8 mouse cellular contexts compared by ENCODE assay signal in the genomic region with DNA sequence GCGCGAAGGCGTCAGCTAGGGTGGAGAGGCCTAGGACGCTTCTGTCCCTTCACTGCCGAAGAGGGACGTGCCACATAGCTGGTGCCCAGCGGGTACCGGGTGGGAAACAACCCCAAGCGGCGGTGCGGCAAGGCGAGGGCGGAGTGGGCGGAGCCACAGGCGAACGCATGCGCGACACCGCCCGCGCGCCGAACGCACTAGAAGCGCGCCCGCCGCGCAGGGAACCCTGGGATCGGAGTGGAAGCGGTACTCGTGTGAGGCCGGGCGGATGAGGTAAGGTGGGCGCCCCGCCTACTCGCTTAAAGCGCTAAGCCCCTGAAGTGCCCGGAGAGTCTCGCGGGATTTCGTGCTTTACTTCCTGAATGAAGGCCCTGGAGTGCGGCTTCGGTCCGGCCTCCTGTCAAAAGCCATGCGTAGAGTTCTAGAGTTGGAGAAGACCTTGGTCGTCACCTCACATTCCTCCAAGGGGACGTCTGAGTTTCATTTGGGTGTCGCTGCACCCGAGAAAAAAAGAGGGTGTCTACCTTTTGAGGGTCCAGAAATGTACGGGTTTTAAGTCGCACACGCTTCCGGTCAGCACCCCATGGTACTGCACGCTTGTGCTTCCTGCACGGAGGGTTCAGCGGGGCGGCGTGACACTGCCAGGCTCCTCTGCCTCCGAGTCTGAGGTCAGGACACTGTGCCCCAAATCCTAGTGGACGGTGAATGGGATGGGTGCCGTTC. TPM values are rescaled to one million over a fixed set of nuclear protein-coding genes. Genes with fewer than 3 reads are reported as not detected.
DNase-seq lines count a peak whose midpoint lies in the region; ATAC-seq and TF ChIP-seq lines count a peak whose summit lies in the region.

Gene Nupl1, minus strand, starts transcription at position 151 of the 723 bp plus-strand sequence.
Gene Gm49336, minus strand, starts transcription at position 227 of the 723 bp plus-strand sequence.

- peak within 1 kb of the TSS; percentile 72 for H3K4me3 ChIP-seq in embryonic facial prominence, embryonic 13.5 days
- peak within 1 kb of the TSS; percentile 79 for H3K4me3 ChIP-seq in kidney, adult 2 months (ENCODE audit: insufficient read depth, low read depth, low read length)
- H3K4me3 ChIP-seq in limb, embryonic 12.5 days (replicated peaks), result peak within 1 kb of the TSS; percentile 94
- peak within 1 kb of the TSS; percentile 67 for H3K4me3 ChIP-seq in midbrain, embryonic 15.5 days
- H3K4me3 ChIP-seq in spleen, adult 2 months (ENCODE audit: extremely low read depth, insufficient read depth, insufficient read length), result peak within 1 kb of the TSS; percentile 76

- H3K9me3 ChIP-seq in embryonic facial prominence, embryonic 13.5 days, result no peaks in the 10 kb centered on the region
- no peaks in the 10 kb centered on the region for H3K9me3 ChIP-seq in limb, embryonic 12.5 days
- H3K9me3 ChIP-seq in midbrain, embryonic 15.5 days, result no peaks in the 10 kb centered on the region

- H3K4me1 ChIP-seq in embryonic facial prominence, embryonic 13.5 days, result peaks cover 29% of the 10 kb centered on the region
- H3K4me1 ChIP-seq in kidney, adult 2 months (ENCODE audit: control insufficient read depth, insufficient read depth, low read length), result peaks cover 4% of the 10 kb centered on the region; the same call in 1 of the 2 replicates
- peaks cover 20% of the 10 kb centered on the region for H3K4me1 ChIP-seq in limb, embryonic 12.5 days (replicated peaks)
- H3K4me1 ChIP-seq in midbrain, embryonic 15.5 days, result peaks cover 27% of the 10 kb centered on the region
- H3K4me1 ChIP-seq in spleen, adult 2 months (ENCODE audit: control insufficient read depth, insufficient read depth, insufficient read length), result peaks cover 10% of the 10 kb centered on the region

- no peaks in the 10 kb centered on the region for H3K27me3 ChIP-seq in embryonic facial prominence, embryonic 13.5 days
- H3K27me3 ChIP-seq in kidney, adult 2 months (replicated peaks; ENCODE audit: control insufficient read depth, insufficient read depth, low read length), result no peaks in the 10 kb centered on the region
- no peaks in the 10 kb centered on the region for H3K27me3 ChIP-seq in limb, embryonic 12.5 days
- no peaks in the 10 kb centered on the region for H3K27me3 ChIP-seq in midbrain, embryonic 15.5 days (replicated peaks)
- no peaks in the 10 kb centered on the region for H3K27me3 ChIP-seq in spleen, adult 2 months (ENCODE audit: control insufficient read depth, insufficient read depth, low read length)

- H3K36me3 ChIP-seq in embryonic facial prominence, embryonic 13.5 days, result no peaks in the 10 kb centered on the region
- H3K36me3 ChIP-seq in kidney, adult 2 months (ENCODE audit: control insufficient read depth, insufficient read depth, low read length), result no peaks in the 10 kb centered on the region
- no peaks in the 10 kb centered on the region; the same call in 1 of the 2 replicates for H3K36me3 ChIP-seq in limb, embryonic 12.5 days
- H3K36me3 ChIP-seq in midbrain, embryonic 15.5 days (replicated peaks), result no peaks in the 10 kb centered on the region
- no peaks in the 10 kb centered on the region; the same call in 1 of the 2 replicates for H3K36me3 ChIP-seq in spleen, adult 2 months (ENCODE audit: control insufficient read depth, insufficient read depth, low read length)

- peak within 1 kb of the TSS; percentile 90 for H3K27ac ChIP-seq in embryonic facial prominence, embryonic 13.5 days
- peak within 1 kb of the TSS; percentile 69 for H3K27ac ChIP-seq in kidney, adult 2 months (ENCODE audit: insufficient read depth, low read depth, low read length)
- peak within 1 kb of the TSS; percentile 87 for H3K27ac ChIP-seq in limb, embryonic 12.5 days
- peak within 1 kb of the TSS; percentile 89 for H3K27ac ChIP-seq in midbrain, embryonic 15.5 days
- H3K27ac ChIP-seq in spleen, adult 2 months (ENCODE audit: insufficient read depth, low read length), result peak within 1 kb of the TSS; percentile 90

- WGBS in embryonic facial prominence, embryonic 13.5 days, result under 1% methylated on average over 62 of the region's 62 CpGs
- under 1% methylated on average over 62 of the region's 62 CpGs for WGBS in kidney, adult 2 months
- under 1% methylated on average over 62 of the region's 62 CpGs for WGBS in limb, embryonic 12.5 days
- WGBS in midbrain, embryonic 15.5 days, result under 1% methylated on average over 62 of the region's 62 CpGs
- WGBS in spleen, adult 2 months, result under 1% methylated on average over 62 of the region's 62 CpGs

- DNase-seq in 3134 (ENCODE audit: extremely low read depth, insufficient read length, low spot score), result peak; percentile 96
- peak; percentile 99 for DNase-seq in adrenal gland, postnatal 36 days
- peak; percentile 98 to 99 for DNase-seq in heart, adult 18-20 months
- DNase-seq in kidney, adult 2 months, result peak; percentile 99
- DNase-seq in spleen, adult 2 months (ENCODE audit: low read depth in 1 of 2, low spot score in 2 of 2), result peak; percentile 99

- no peak for TF ChIP-seq CTCF in kidney, adult 2 months (conservative IDR thresholded peaks at IDR 0.05; ENCODE audit: insufficient read depth, insufficient read length, low read depth, low read length)
- TF ChIP-seq CTCF in spleen, adult 2 months (IDR thresholded peaks at IDR 0.05; ENCODE audit: extremely low read depth, insufficient read depth, insufficient read length, insufficient replicate concordance), result no peak

- H3K9ac ChIP-seq in embryonic facial prominence, embryonic 13.5 days, result peak within 1 kb of the TSS; percentile 93
- peak within 1 kb of the TSS; percentile 92 for H3K9ac ChIP-seq in limb, embryonic 12.5 days (replicated peaks)
- peak within 1 kb of the TSS; percentile 96 for H3K9ac ChIP-seq in midbrain, embryonic 15.5 days

- ATAC-seq in embryonic facial prominence, embryonic 13.5 days (ENCODE audit: insufficient number of reproducible peaks, insufficient read depth, low FRiP score, low TSS enrichment, low read depth), result peak; percentile 99
- peak; percentile 99 for ATAC-seq in limb, embryonic 12.5 days (ENCODE audit: insufficient number of reproducible peaks, insufficient read depth, low FRiP score, low TSS enrichment, low read depth)
- peak; percentile 100 for ATAC-seq in midbrain, embryonic 15.5 days (replicated peaks)

- peak; percentile 62 for TF ChIP-seq POLR2A in kidney, adult 2 months (IDR thresholded peaks at IDR 0.05; ENCODE audit: low read depth, low read length)
- TF ChIP-seq POLR2A in spleen, adult 2 months (IDR thresholded peaks at IDR 0.05; ENCODE audit: low read depth, low read length), result peak; percentile 91

- peak within 1 kb of the TSS; percentile 82 for H3K4me2 ChIP-seq in embryonic facial prominence, embryonic 13.5 days
- H3K4me2 ChIP-seq in limb, embryonic 12.5 days, result peak within 1 kb of the TSS; percentile 90
- H3K4me2 ChIP-seq in midbrain, embryonic 15.5 days, result peak within 1 kb of the TSS; percentile 85

RNA-seq across cellular contexts. Expression of gene Nupl1, which starts in this region (rescaled TPM):
- not detected for total RNA-seq in adrenal gland, postnatal 36 days (2021)
- polyA plus RNA-seq in embryonic facial prominence, embryonic 13.5 days (2015; fragmentation: Nextera tagmentation; extraction: Ambion mirVana), result not detected in 2 replicates
- not detected for total RNA-seq in heart, adult 18-20 months (2021)
- 0.06 TPM in 1 of 2 replicates, not detected in the other for polyA plus RNA-seq in kidney, adult 2 months (2012; rRNA removed)
- not detected in 2 replicates for polyA plus RNA-seq in limb, embryonic 12.5 days (2016; fragmentation: Nextera tagmentation; extraction: Ambion mirVana)
- 0.09 and 0.12 TPM in 2 replicates for polyA plus RNA-seq in midbrain, embryonic 15.5 days (2015; fragmentation: Nextera tagmentation; extraction: Ambion mirVana)
- not detected in 2 replicates for polyA plus RNA-seq in spleen, adult 2 months (2012; rRNA removed)

RNA-seq across cellular contexts. Expression of gene Gm49336, which starts in this region (rescaled TPM):
- total RNA-seq in adrenal gland, postnatal 36 days (2021), result 10 to 100 TPM; 35.7 to 47.4 TPM
- polyA plus RNA-seq in embryonic facial prominence, embryonic 13.5 days (2015; fragmentation: Nextera tagmentation; extraction: Ambion mirVana), result 46.0 and 54.6 TPM in 2 replicates
- 10 to 100 TPM; 26.4 to 28.0 TPM for total RNA-seq in heart, adult 18-20 months (2021)
- 8.6 and 9.0 TPM in 2 replicates for polyA plus RNA-seq in kidney, adult 2 months (2012; rRNA removed)
- 56.1 and 58.8 TPM in 2 replicates for polyA plus RNA-seq in limb, embryonic 12.5 days (2016; fragmentation: Nextera tagmentation; extraction: Ambion mirVana)
- 48.3 and 51.1 TPM in 2 replicates for polyA plus RNA-seq in midbrain, embryonic 15.5 days (2015; fragmentation: Nextera tagmentation; extraction: Ambion mirVana)
- polyA plus RNA-seq in spleen, adult 2 months (2012; rRNA removed), result 11.9 and 14.3 TPM in 2 replicates

Comparison
In these comparisons a context has a peak if more than half of its experiments do, and no peak if none do; other contexts are left out.
1. Peak in every context shown above with its lines: DNase-seq, ATAC-seq, H3K4me3 ChIP-seq and H3K27ac ChIP-seq.